Mouse (Mus musculus) midbrain, postnatal 0 days (tissue): ENCODE data around the gene Agbl5. TPM values are rescaled to one million over a fixed set of nuclear protein-coding genes. Genes with fewer than 3 reads are reported as not detected.
A peak's percentile ranks its signal among the peaks of the same experiment; 100 is the strongest.

Source experiments
- ATAC-seq: fragments of 200-750 bp; cut with Nextera tagmentation; 2 replicates; pipeline ENCODE4 v1.8.0; 2017; ENCODE audit warnings: moderate number of reproducible peaks, mild to moderate bottlenecking, moderate TSS enrichment, moderate library complexity; ENCODE audit not compliant: low FRiP score
- DNase-seq: peaks from one replicate; pipeline ENCODE4 v3.0.0-alpha.2; 2015; ENCODE audit warnings: low spot score
- H3K27ac ChIP-seq: fragments of 300-500 bp; sonication (generic); 2 replicates; pipeline ENCODE4 v1.5.1; 2014; ENCODE audit warnings: low read depth, mild to moderate bottlenecking, low read length, mixed read lengths
- H3K27me3 ChIP-seq: fragments of 300-500 bp; sonication (generic); 2 replicates; pipeline ENCODE4 v1.6.1; 2014; ENCODE audit warnings: low read length, control low read depth, mixed read lengths; ENCODE audit not compliant: insufficient read depth
- H3K36me3 ChIP-seq: fragments of 300-500 bp; sonication (generic); 2 replicates; pipeline ENCODE4 v1.6.1; 2014; ENCODE audit warnings: low read length, control low read depth, mixed read lengths; ENCODE audit not compliant: insufficient read depth
- H3K4me1 ChIP-seq: fragments of 300-500 bp; sonication (generic); 2 replicates; pipeline ENCODE4 v1.6.1; 2014; ENCODE audit warnings: mild to moderate bottlenecking, control low read depth, antibody characterized with exemption, low read length, mixed read lengths; ENCODE audit not compliant: insufficient read depth
- H3K4me2 ChIP-seq: fragments of 300-500 bp; sonication (generic); 2 replicates; pipeline ENCODE4 v1.6.1; 2014; ENCODE audit warnings: low read depth, mild to moderate bottlenecking, low read length, mixed read lengths; ENCODE audit not compliant: poor library complexity, severe bottlenecking
- H3K4me3 ChIP-seq: fragments of 300-500 bp; sonication (generic); 2 replicates; pipeline ENCODE4 v1.5.1; 2014; ENCODE audit warnings: low read depth, mild to moderate bottlenecking, low read length, moderate library complexity
- H3K9ac ChIP-seq: fragments of 300-500 bp; sonication (generic); replicated peaks from 2 replicates; pipeline ENCODE4 v1.6.1; 2014; ENCODE audit warnings: mild to moderate bottlenecking, low read length, moderate library complexity, mixed read lengths; ENCODE audit not compliant: poor library complexity, severe bottlenecking
- H3K9me3 ChIP-seq: fragments of 300-500 bp; sonication (generic); 2 replicates; pipeline ENCODE4 v1.6.1; 2016; ENCODE audit warnings: low read length, control low read depth
- CTCF ChIP-seq: IDR thresholded peaks from 2 replicates; pipeline ENCODE4 v1.5.1; 2016; ENCODE audit warnings: antibody characterized with exemption, mild to moderate bottlenecking
- WGBS: fragments of 180-500 bp; shearing (Covaris S2); extraction: QIAGEN DNeasy Blood & Tissue Kit; methylation state at CpG from one replicate; pipeline ENCODE4 v1.1.7; 2014; 5-methylcytosine and 5-hydroxymethylcytosine counted together
- polyA plus RNA-seq: library from polyadenylated mRNA; unstranded; fragments of >200 nt; fragmentation: Nextera tagmentation; extraction: Ambion mirVana; gene quantifications from 2 replicates; pipeline ENCODE4 v1.2.1, GENCODE M21; 2015
- total RNA-seq: library from RNA; depleted of rRNA; stranded (reverse); fragments of >200 nt; gene quantifications from 2 replicates; pipeline ENCODE4 v1.2.3, GENCODE M21; 2014; rRNA removed

The Agbl5 gene
- 50.7 and 73.4 TPM in 2 replicates for total RNA-seq
- 19.1 and 22.3 TPM in 2 replicates for polyA plus RNA-seq

- peak within 1 kb of the TSS; percentile 78 for H3K4me2 ChIP-seq
- peaks cover 7% of the 10 kb centered on the region; the same call in 1 of the 2 replicates for H3K4me1 ChIP-seq
- no peaks in the 10 kb centered on the region for H3K27me3 ChIP-seq
- no peaks in the 10 kb centered on the region for H3K9me3 ChIP-seq
- TF ChIP-seq CTCF: no peak
- H3K27ac ChIP-seq: peak within 1 kb of the TSS; percentile 83
- H3K4me3 ChIP-seq: peak within 1 kb of the TSS; percentile 80
- peak; percentile 96 for DNase-seq
- peak; percentile 92 for ATAC-seq
- 1% methylated on average over 32 of the region's 42 CpGs for WGBS
- H3K9ac ChIP-seq: peak within 1 kb of the TSS; percentile 90
- H3K36me3 ChIP-seq: peaks cover 27% of the 10 kb centered on the region
These were observed at the start of gene Agbl5 for GRCm38 (mm10) chr5:30888337-30889087. Gene Agbl5, plus strand, starts transcription at chr5:30888694.

DNA sequence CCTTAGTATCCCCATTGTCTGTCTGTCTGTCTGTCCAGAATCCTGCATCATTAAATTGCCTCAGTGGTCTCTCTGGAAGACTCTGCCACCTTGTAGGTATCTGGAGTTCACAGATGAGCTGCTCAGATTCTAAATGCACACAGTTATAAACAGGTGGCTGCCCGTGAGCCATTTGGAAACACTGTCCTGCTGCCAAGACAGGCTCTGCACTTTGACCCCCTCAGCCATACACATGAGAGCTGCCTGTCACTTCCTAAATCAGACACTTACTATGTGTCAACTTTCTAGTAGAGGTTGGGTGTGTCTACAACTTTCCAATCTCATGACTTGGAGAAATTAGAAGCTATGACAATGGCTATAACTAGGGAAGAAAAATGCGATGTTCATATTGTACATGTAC lies 48.8 kb upstream of the Agbl5 start:
- Histone ChIP-seq H3K27me3 (no peaks in the 10 kb centered on the region), H3K4me1 (no peaks in the 10 kb centered on the region), H3K27ac (no peak overlapping the region), H3K9me3 (no peaks in the 10 kb centered on the region), H3K4me2 (no peak overlapping the region), H3K9ac (no peak overlapping the region), H3K36me3 (peaks cover 9% of the 10 kb centered on the region; the same call in 1 of the 2 replicates), H3K4me3 (no peak overlapping the region)
- DNase-seq: no peak
- ATAC-seq: no peak
- 90% methylated on average over 2 of the region's 2 CpGs for WGBS
- no peak for TF ChIP-seq CTCF

GRCm38 (mm10) chr5:30841896-30842295 lies 46.6 kb upstream of the Agbl5 start:
- H3K27me3 ChIP-seq: no peaks in the 10 kb centered on the region
- H3K4me2 ChIP-seq: no peak overlapping the region
- H3K36me3 ChIP-seq: peaks cover 6% of the 10 kb centered on the region; the same call in 1 of the 2 replicates
- 68% methylated on average over 3 of the region's 3 CpGs for WGBS
- H3K9me3 ChIP-seq: no peaks in the 10 kb centered on the region
- DNase-seq (no peak), ATAC-seq (no peak)
- H3K9ac ChIP-seq: no peak overlapping the region
- H3K27ac ChIP-seq: no peak overlapping the region
- no peak overlapping the region for H3K4me3 ChIP-seq
- no peak for TF ChIP-seq CTCF
- no peaks in the 10 kb centered on the region for H3K4me1 ChIP-seq

DNA sequence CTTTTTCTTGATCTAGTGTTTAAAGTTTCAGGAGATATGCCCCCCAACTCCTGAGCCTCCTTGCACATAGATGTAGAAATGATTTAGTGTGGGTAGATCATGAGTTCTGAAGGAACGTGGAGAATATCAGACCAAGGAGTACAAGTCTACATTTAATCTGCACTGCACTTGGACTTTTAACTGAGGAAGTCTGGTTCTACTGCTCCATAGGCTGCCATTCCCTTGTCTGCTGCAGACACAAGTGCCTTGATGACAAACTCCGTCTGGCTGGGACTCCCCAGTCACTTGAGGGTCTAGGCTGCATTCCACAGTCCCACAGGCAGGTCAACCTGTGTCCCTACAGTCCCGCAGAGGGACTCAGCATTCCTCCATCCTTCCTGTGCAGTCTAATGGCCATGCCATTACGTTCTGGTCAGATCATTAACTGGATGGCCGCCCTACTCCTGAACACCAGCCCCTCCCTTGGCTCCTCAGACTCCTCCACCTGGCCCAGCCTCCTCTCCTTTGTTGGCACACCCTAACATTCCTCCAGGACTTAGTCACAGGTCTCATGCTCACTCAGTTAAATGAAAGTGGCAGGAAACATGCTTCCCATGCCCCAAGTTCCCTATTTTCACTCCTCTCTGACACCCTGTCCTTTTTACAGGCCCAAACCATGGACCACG lies 38.5 kb upstream of the Agbl5 start:
- Histone ChIP-seq H3K9ac (no peak overlapping the region), H3K27me3 (no peaks in the 10 kb centered on the region), H3K4me3 (no peak overlapping the region), H3K27ac (no peak overlapping the region), H3K4me2 (no peak overlapping the region), H3K9me3 (no peaks in the 10 kb centered on the region), H3K36me3 (no peaks in the 10 kb centered on the region), H3K4me1 (no peaks in the 10 kb centered on the region)
- WGBS: 68% methylated on average over 6 of the region's 6 CpGs
- ATAC-seq (no peak), DNase-seq (no peak)
- no peak for TF ChIP-seq CTCF

DNA sequence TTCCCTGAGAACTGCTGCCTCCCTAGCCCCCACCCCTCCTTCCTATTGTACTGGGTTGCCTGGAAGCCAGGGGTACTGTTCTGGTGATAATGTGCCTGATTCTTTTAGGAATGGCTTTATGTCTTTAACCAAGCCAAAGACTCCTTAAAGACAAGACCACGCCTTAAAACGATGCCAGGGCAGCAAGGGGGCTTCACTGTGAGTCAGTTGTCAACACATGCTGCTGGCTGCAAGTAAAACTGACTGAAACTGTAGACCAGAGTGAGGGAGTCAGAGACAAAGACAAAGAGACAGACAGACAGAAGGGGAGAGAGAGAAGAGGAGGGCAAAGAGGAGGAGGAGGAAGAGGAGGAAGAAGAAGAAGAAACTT lies 38.0 kb upstream of the Agbl5 start:
- H3K36me3 ChIP-seq: 0 out of 2 replicates have a peak, but pooled peaks cover 3% of the 10 kb centered on the region
- H3K4me3 ChIP-seq: no peak overlapping the region
- no peak overlapping the region for H3K27ac ChIP-seq
- H3K4me2 ChIP-seq: no peak overlapping the region
- ATAC-seq (no peak), DNase-seq (no peak)
- H3K4me1 ChIP-seq: no peaks in the 10 kb centered on the region
- H3K9ac ChIP-seq: no peak overlapping the region
- H3K9me3 ChIP-seq: no peaks in the 10 kb centered on the region
- no peak for TF ChIP-seq CTCF
- WGBS: 52% methylated on average over 2 of the region's 2 CpGs
- no peaks in the 10 kb centered on the region for H3K27me3 ChIP-seq

DNA sequence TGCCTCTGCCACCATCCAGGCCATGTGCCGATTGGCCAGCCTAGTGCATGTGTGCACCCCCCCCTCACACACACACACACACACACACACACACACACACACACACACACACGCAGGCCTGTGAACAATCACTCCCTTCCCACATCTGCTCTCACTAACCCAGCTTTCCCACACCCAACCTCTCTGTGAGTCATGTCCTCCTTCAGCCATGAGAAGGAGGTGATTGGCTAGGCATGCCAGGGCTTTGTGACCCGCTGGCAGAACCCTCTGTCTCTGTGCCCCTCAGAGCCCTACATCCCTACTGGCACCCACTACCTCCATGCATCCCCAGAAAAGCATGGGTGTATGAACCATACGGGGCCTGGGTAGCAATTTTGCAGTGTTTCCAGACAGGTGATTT lies 35.0 kb upstream of the Agbl5 start:
- 86% methylated on average over 4 of the region's 4 CpGs for WGBS
- H3K4me2 ChIP-seq: no peak overlapping the region
- no peak for DNase-seq
- H3K4me1 ChIP-seq: no peaks in the 10 kb centered on the region
- ATAC-seq: no peak
- no peak overlapping the region for H3K27ac ChIP-seq
- no peak overlapping the region for H3K9ac ChIP-seq
- H3K36me3 ChIP-seq: 0 out of 2 replicates have a peak, but pooled peaks cover 3% of the 10 kb centered on the region
- H3K9me3 ChIP-seq: no peaks in the 10 kb centered on the region
- TF ChIP-seq CTCF: no peak
- H3K27me3 ChIP-seq: no peaks in the 10 kb centered on the region
- no peak overlapping the region for H3K4me3 ChIP-seq
